Mouse (Mus musculus): ENCODE data around the gene Cfap58.

Cfap58 gene

DNA sequence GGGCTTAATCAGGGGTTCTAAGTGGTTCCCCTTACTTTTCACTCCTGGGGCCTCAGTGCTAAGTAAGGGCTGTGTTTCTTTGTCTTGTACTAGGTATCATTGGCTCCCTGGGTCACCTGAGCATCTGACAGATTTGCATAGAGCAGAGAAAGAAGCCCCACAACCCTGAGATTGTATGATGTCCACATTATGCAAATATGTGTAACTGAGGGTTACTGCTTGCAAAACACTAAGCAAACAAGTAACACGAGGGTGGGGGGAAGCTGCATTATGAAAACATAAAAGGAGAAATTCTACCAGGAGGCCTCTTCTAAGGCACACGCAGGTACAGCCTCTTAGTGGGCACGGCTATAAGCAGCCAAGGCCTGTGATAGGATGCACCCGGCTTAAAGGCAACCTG lies 22.2 kb upstream of the Cfap58 start:
- no peak for DNase-seq (ENCODE audit: extremely low spot score, low read depth, low spot score)

DNA sequence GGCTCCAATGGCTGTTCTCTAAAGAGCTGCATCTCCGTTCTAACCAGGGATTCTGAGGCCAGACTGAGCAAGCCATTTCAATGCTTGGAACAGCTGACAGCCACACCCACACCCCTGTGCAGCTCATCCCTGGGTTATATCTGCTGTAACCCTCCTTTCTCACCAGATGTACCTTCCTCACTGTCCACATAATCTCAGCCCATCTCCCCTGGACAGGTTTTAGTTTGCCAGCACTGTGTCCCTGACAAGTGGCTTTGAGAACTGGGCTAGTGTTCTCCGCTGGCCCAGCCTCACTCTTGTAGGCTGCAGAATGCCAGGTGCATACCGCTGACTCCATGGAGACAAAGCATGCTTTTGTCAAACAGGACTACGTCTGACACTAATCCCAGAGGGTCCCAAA lies 20.1 kb upstream of the Cfap58 start:
- no peak for DNase-seq (ENCODE audit: extremely low spot score, low read depth, low spot score)

DNA sequence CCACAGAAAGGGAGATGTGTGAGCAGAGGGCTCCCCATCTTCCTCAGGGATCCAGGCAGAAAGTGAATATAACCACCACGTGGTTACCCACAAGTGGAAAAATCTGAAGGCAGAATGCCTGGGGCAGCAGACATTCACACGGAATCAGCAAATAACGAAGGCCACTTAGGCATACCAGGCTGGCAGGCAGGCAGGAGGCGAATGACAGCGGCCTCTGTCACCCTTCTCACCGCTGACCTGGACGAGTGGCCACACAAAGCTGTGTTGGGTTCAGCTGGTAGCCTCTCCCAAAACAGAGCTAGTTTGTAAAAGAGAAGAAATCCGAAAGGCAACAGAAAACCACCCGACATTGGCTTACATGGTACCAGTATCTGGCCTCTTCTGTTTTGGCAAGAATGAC lies 19.5 kb upstream of the Cfap58 start:
- no peak for DNase-seq (ENCODE audit: extremely low spot score, low read depth, low spot score)

DNA sequence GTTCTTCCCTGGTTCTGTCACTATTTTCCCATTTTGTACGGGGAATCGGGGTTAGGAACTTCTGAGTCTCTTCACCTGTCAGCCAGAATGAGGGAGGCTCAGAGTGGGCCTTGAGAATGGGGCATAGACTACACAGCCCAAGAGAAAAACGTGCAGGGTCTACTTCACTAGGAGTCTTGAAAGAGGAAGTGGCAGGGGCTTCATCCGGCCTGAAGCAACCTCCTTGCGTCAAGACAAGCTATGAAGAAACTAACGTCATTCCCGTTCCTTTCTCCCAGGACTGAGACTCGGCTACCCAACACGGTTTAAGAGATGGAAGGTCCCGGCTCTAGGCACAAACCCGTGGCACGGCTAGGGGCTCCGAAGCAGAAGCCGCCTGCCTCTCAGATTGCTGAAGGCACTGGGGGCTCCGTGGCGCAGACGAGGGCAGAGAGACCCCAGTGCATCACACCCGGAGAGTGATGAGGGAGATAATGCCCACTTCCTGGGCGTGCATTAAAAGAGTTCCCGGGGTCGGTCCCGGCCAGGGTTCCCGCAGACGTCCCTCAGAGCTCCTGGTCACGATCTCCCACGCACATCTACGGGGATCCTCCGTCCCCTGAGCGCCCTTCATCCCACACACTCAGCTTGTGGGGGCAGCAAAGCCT lies 18.9 kb upstream of the Cfap58 start:
- DNase-seq (ENCODE audit: extremely low spot score, low read depth, low spot score), result no peak

DNA sequence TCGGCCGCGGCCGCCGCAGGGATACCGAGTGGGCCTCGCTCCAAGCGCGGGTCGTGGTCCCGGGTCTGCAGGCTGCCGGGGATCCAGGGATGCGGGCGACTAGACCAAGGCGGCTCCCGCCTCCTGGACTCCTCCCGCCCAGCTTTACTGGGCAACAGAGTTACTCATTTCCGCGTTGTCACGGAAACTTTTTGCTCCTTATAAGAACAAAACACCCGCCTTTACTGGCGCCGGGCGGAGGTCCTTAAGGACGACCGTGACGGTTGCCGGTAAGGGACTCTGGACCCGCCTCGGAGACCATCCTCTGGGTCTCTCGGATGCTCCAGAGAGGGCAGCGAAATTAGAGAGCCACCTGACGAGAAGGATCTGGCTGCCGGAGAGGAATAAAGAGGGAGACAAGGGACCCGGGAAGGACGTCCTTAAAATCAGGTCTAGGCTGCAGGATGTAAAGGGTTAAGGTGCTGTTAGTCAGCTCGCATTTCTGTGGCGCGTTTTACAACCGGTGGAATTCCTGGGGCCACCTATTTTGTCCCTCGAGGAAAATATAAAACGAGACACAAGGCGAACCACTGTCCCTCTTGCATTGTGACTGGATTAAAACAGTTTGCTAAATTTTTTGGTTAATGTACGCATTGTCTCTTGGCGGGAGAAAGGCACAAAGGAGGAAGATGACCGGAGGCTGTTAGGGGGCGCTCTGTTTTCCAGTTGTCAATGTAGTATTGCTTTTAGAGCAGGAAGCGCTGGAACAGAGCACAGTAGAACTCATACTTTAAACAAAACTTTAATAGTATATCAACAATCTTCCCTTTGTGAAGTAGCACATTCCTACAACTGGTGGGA lies 18.1 kb upstream of the Cfap58 start, which contains the start of the genes Cfap43 and Itprip:
Cfap43 (minus strand) TSS at position 162 of the 840 bp plus-strand sequence.
Itprip (minus strand) TSS at position 174 of the 840 bp plus-strand sequence.
- DNase-seq (ENCODE audit: extremely low spot score, low read depth, low spot score), result peak; percentile 79

DNA sequence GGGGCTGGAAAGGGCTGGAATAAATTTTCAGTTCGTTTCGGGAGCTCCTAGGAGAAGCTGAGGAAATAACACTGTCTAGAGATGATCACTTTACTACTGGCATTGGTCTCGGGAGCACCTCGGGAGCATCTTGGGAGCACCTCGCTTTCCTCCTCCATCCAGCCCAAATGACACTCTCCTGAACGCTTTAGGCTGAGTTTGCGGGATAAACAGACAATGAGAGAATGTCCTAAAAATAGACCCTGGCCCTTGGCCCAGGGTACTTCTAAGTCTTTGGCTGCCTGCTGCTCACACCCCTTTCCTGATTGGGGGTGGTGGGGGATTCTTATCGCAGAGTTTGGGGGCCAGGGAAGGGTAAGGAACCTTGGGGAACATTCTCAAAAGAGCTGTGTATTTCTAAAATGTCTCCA lies 17.5 kb upstream of the Cfap58 start:
- no peak for DNase-seq (ENCODE audit: extremely low spot score, low read depth, low spot score)

DNA sequence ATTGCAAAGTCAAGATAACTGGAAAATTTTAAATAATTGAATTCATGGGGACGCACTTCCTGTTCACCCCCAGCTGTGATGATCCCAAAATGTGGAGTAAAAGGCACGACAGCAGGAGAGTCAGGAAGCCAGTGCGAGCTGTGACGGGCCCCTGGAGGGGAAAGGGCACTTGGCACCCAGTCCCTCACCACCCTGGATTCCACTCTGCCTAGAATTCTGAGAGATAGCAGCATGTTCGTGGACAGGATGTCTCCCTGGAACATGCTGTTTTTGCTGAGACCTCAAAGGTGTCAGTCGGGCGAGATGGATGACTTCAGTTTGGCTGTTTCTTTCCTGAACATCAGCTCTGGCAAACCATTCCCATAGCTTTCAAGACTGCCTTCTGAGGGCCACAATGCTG lies 11.7 kb upstream of the Cfap58 start:
- no peak for DNase-seq (ENCODE audit: extremely low spot score, low read depth, low spot score)

DNA sequence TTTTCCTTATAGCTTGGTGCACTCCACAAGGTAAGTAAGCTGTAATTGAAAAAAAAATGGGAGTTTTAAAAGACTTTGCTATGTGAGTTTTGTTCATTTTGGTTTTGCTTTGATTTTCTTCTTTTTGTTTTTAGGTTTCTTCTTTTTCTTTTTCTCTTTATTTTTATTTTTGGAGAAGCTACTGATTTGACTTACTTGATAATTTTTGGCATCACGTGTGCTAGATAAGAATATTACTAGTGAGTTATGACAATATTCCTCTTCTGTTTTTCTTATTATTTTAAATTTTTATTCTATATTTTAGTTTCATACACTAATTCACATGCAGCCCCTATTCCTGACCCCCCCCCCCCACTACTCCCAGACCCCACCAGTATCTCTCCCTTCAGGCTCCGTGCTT lies 10.4 kb upstream of the Cfap58 start:
- DNase-seq (ENCODE audit: extremely low spot score, low read depth, low spot score), result no peak

DNA sequence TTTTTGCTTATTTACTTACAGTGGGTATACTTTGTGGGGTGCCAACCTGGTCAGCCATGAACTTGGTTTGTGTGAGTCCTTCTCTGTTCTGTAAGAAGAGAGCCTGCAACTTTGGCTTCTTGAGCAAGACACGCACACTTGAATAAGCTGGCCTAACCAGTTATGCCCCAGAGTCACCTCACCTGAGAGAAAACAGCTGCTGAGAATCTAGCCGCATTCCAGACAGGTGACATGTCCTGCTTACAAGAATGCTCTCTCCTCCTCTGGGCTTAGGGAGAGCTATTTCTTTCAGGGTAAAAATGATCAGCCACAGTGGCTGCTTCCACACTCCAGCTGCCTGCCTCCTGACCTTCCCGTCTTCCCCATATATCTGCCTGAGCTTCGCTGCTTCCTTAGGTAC lies 8.4 kb upstream of the Cfap58 start:
- no peak for DNase-seq (ENCODE audit: extremely low spot score, low read depth, low spot score)

DNA sequence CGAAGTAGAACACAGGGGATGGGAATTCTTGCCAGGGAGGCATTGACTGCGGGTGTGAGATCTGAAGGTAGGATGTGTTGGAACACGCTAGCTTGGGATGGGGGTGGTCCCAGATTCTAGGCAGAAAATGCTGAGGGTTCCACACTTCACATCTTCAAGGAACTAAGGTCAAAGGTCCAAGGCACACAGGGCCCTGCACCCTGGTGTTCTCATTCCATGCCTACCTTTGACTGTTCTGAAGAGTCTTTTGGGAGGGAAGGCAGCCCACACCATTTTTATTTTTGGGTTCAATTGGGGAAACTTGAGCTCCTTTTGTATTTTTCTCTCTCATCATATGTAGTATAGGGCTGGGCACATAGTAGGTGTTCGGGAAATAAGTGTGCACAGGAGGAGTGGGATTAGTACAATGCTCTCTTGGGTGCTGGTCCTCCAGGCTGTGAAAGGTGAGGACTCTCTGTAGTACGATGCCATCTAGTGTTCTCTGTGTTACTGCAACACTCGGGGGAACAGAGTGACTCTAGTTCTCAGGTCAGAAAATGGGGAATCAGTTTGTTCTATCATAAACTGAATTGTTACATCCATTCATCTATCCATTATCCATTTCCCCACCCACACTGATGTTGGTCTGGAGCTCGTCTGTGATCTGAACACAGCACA lies 5.4 kb upstream of the Cfap58 start:
- no peak for DNase-seq (ENCODE audit: extremely low spot score, low read depth, low spot score)

DNA sequence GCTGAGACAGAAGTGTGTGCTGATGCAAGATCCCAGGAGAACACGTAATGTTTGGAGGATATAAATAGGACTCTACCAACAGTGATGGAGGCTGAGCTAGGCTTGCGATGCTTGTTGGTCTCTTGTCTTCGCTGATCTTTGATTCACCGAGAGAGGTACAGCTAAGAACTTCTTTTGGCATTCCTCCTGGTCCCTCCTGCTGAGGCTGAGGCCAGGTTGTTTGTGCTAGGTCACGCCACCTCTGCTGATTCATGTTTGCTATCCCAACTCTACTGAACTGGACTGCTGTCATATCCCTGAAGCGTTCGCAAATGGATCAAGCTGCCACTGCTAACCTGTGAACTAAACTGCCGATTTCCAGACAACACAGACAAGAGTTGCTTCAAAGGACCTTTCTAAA lies 3.3 kb upstream of the Cfap58 start:
- no peak for DNase-seq (ENCODE audit: extremely low spot score, low read depth, low spot score)

DNA sequence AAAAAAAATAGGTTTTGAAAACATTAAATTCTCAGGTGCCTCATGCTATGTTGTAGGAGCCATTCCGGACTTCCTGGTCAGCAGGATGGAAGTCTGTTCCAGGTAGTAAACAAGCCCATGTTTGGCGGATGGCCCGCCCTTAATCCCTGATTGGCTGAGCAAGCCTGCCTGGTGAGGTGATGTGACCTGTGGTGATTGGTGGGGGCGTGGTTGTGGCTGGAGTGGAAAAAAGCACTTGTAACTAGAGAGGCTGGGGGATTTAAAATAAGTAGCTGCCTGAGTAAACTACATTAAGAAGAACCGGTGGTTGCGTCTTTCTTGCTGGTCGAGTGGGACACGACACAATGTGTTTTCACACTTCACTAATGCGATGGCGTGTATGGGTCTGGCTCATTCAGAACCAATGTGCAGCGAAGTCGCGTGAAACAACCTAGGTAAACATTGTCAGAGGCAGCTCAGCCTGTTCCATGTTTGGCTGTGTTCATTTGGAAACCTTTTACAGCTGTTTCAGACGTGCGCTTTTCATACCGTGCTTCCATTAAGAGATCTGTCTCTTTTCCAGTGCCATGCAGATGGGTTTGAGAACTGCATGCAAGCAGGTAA lies 2.7 kb upstream of the Cfap58 start:
- DNase-seq (ENCODE audit: extremely low spot score, low read depth, low spot score), result no peak

DNA sequence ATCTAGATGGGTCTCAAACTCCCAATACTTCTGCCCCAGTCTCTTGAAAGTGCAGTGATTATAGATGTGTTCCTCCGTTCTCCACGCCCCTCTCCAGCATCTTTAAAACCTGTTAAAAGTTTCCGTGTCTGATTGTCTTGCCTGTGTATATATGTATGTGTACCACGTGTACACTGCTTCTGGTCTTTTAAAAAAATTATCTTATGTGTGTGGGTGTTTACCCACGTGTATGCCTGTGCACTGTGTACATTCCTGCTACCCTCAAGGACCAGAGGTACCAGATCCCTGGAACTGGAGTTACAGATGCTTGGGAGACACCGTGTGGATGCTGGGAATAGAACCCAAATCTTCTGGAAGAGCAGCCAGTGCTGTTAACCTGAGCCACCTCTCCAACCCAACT lies 1.9 kb upstream of the Cfap58 start:
- no peak for DNase-seq (ENCODE audit: extremely low spot score, low read depth, low spot score)

DNA sequence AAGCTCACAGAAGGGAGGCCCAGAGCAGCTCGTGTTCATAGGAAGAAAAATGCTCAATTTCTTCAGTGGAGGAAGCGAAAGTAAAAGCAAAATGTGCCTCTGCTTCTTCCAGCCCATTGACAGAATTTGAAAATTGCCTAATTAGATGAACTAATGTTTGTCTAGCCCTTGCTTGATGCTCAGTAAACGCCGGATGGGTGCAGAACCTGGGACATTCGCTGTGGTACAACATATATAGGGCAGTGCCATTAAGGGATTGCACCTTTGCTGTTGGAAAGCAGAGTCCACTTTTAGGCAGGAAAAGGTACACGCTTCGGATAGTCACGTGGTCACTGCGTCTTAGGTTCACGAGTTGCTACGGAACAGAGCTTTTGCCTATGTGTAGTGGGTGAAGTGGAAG lies 985 bp upstream of the Cfap58 start:
- no peak for DNase-seq (ENCODE audit: extremely low spot score, low read depth, low spot score)

DNA sequence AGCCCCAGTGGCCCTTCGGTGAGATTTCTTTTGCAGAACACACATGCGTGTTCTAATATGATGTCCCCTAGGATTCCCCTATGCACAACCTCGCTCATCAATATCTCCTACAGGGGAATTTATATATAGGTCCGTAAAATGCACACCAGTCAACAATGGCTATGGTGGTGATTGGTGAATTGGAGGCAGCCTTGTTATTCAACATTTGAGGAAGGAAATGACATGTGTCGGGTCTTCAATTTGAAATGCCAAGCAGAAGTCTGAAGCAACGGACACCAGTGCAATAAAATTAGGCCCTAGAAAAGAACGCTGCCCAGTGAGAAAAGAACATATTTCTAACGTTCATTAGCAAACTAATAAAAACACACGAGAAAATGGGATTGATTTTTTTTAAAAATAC lies 537 bp upstream of the Cfap58 start:
- DNase-seq (ENCODE audit: extremely low spot score, low read depth, low spot score), result no peak

DNA sequence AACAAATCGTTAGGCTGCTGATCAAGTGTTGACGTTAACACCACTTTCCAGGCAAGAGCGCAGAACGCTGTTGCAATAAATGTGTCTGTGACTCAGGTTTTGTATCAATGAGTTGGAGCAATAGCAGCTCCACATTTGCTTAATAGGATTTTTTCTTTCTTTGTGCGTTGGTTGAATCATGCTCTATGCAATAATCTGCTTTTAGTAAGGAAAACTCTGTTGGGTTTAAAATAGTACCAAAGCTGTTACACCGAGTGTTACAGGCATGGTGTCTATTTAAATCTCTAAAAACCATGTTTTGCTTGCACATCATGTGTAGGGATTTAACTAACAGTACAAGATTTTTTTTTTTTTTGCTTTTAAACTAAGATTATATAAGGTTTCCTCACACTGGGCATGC lies 1.9 kb downstream of the Cfap58 start:
- DNase-seq (ENCODE audit: extremely low spot score, low read depth, low spot score), result no peak

DNA sequence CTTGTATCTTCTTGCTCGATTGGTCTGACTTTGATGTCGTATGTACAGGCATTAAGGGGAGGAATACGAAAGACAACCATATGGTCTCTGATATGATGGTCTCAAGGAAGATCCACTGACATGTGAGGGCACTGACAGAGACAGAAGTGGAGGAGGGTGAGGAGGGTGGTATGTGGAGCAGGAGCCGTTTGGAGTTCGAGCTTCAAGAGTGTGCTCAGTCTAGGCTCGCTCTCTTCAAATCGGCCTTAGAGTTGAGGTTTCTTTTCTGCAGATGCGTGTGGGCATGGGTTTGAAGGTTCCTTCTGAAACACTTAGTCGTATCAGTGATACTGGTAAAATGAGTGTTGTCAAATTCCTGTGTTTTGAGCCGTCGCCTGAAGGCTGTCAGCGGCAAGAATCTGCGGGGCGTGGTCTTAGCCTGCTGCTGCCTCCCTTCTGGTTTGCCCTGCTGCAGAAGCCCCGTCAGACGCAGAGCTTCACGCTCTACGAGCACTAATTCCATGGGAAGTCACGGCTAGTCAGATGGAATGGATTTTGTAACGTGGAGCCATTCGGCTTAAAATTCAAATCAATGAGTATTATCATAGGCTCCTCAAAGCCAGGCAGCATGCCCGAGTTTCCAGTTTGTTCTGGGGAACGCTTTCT lies 9.5 kb downstream of the Cfap58 start:
- DNase-seq (ENCODE audit: extremely low spot score, low read depth, low spot score), result no peak

DNA sequence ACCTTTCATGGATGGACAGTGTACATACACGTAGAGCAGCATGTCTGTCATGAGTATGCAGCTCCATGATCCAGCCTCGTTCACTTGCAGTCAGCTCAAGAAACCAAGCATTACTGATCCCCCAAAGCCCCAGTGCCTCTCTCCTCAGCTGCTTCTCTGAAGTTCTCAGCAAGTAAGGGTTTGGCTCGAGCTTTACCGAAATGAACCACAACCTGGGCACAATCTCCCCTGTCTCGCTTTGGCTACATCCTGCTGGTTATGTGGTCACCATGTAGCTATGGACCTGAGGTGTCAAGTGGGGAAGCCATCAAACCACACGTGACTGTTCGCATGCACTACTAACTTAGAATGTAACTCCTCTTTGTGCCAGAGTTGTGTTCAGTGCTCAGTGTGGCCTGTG lies 13.5 kb downstream of the Cfap58 start:
- DNase-seq (ENCODE audit: extremely low spot score, low read depth, low spot score), result no peak

DNA sequence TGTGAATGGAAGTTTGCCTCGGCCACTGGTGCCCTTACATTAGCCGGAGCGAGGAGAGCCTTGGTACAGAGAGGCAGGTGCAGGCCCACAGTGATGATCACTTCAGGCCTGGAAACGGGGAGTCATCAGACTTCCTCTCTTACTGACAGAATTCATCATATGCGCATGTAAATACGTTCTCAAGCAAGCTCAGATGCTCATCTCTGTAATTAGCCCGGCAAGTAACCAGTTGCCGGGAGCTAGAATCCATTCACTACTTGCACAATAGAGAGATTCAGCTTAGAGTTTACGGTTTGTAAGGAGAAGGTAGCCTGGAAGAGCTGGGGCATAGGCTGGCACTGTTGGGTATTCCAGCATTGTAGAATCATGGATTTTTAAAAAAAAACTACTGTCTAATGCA lies 15.7 kb downstream of the Cfap58 start:
- DNase-seq (ENCODE audit: extremely low spot score, low read depth, low spot score), result no peak

DNA sequence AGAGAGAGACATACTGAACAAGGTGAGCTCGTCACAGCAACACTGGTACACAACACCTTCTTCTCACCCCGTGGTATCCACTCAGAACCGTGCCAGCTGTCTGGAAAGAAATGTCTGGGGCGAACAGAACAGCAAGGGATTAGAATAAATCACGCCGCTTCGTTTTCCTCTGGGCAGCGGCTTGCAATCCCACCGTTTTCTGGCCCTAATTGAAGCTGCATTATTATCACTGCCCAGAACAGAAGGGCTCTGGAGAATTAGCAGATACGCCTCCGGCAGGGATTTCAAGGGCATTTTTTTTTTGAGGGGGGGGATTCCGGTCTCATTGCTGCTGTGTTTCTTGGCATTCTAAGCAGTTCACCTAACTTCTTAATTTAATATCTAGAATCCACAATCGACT lies 20.7 kb downstream of the Cfap58 start:
- DNase-seq (ENCODE audit: extremely low spot score, low read depth, low spot score), result no peak

DNA sequence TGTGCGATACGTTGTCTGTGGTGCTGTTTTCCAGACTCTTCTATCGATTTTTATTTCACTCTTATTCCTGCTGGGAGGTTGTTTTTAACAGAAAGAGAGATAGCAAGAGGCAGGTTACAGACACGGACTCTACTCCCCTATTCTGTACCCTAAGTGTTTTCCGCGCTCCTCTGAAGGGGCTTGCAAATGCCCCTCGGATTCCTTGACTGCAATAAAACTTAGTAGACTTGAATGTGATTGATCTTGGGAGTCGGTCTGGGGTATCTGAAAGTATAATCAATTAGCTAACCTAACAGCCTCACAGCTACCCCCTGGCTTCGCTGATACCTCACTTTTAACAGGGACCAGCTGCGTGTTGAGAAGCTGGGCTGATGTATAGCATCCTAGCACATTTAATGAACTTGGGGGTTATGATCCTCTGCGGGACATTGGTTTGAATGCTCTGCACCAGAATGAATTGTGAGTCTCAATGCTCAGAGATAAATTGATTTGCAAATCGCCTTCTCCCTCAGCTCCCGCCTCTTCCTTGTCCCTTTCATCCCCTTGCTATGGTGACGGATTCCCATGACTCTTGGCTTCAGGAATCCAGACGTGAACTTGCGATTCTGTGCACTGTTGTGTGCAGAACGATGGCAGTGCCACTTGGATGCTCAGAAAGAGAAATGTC lies 31.7 kb downstream of the Cfap58 start:
- DNase-seq (ENCODE audit: extremely low spot score, low read depth, low spot score), result no peak

Measured in hindlimb bud, embryonic 11.5 days (tissue).